Mouse (Mus musculus): ENCODE measurements around the gene Mpzl3.

Mpzl3 gene

GRCm38 (mm10) chr9:45042947-45043346, 12.0 kb upstream of the Mpzl3 start:
- DNase-seq (ENCODE audit: low read depth, low spot score): no peak

DNA sequence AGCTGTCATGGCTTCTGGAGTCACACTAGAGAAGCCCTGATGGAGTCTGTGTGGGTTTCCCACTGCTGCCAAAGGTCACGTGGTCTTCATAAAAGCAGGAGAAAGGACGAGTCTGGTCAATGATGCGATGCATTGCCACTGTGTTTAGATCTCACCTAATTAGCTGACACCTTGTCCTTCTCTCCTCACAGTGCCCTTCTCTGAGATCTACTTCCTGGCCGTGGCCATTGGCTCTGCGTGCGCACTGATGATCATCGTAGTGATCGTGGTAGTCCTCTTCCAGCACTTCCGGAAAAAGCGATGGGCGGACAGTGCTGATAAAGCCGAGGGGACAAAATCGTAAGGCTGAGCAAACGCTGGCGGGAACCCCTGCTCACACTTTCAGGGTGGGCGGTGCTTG, 8.0 kb upstream of the Mpzl3 start:
- DNase-seq (ENCODE audit: low read depth, low spot score): no peak

GRCm38 (mm10) chr9:45048511-45048910, 6.5 kb upstream of the Mpzl3 start:
- DNase-seq (ENCODE audit: low read depth, low spot score): no peak

DNA sequence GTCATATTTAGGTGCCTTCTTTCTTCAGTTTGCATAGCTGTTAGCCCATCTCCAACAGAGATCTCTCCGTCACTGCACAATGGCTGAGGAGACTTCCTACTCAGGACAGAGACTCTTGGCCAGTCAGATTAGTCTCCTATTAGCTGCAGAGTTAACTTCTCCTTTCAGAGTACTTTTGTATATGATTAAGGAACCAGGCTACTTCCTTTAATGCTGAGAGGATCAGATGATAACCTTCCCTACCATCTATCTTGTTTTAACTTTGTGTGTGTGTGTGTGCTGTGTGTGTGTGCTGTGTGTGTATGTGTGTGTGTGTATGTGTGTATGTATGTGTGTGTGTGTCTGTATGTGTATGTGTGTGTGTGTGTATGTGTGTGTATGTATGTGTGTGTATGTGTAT, 5.3 kb upstream of the Mpzl3 start:
- no peak for DNase-seq (ENCODE audit: low read depth, low spot score)

- DNase-seq (ENCODE audit: low read depth, low spot score): no peak
These were observed 4.7 kb upstream of the Mpzl3 start for GRCm38 (mm10) chr9:45050301-45050700.

DNA sequence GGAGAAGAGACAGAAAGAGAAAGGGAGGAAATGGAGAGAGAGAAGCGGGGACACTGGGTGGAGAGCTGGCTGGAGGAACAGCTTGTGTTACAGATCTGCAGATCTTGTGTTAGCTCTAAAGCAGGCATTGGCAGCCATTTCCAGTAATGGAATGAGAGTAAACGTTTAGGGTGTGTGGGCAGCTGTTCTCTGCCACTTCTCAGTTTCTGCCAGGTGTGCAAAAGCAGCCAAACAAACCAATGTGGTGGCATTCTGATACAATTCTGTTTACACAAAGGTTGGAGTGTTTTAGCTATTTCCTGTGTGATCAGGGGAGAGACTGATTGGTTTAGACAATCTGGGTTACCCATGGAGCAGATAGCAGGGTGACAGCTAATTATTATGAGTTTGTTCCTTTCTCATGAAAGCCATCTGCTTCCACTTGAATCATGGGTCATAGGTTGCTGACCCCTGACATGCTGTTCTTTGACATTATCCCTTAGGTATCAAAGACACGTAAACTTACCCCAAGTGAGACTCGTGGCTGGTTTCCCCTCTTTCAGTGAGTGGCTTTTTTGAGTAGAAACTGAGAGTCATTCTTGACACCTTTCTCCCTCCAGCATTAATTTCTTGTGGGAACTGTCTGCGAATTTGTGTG, 3.4 kb downstream of the Mpzl3 start:
- DNase-seq (ENCODE audit: low read depth, low spot score): no peak

GRCm38 (mm10) chr9:45060151-45060550, 5.2 kb downstream of the Mpzl3 start:
- DNase-seq (ENCODE audit: low read depth, low spot score): no peak

DNA sequence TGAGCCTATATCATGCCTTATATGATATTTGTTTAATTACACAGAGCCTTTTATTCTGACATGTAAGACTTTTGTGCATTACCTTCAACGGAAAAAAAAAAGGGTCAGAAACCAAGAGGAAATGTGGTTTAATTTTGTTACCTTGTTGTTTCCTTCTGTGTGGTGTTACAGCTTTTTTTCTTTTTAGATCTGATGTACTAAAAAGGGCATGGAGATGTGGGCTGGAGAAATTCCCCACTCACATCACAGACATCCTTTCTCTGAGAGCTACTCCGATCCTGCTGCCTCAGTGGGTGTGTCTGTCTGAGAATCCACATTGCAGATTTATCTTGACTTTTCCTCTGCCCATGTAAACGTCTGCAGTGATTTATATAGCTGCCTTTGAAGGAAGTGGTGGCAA, 7.7 kb downstream of the Mpzl3 start:
- DNase-seq (ENCODE audit: low read depth, low spot score): no peak

DNA sequence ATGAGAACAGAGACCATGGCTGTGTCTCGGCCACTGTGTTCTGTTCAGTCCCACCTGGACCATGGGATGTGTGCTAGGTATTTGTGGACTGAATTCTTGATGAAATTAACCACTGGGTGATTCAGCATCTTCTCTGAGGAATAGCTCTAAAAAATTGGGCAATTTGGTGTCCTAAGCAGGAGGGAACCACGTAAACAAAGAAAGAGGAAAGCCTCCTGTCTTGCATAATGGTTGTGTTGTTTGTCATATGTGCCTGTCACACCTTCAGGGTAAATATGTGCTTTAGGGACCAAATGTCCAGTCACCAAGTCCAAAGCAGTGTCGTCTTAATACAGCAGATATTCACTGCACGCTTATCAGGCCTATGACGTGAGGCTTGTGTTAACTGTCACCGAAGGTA, 9.4 kb downstream of the Mpzl3 start:
- DNase-seq (ENCODE audit: low read depth, low spot score): no peak

- no peak for DNase-seq (ENCODE audit: low read depth, low spot score)
These were observed 11.7 kb downstream of the Mpzl3 start for GRCm38 (mm10) chr9:45066735-45067134.

GRCm38 (mm10) chr9:45071800-45072199, 16.8 kb downstream of the Mpzl3 start:
- DNase-seq (ENCODE audit: low read depth, low spot score): no peak

DNA sequence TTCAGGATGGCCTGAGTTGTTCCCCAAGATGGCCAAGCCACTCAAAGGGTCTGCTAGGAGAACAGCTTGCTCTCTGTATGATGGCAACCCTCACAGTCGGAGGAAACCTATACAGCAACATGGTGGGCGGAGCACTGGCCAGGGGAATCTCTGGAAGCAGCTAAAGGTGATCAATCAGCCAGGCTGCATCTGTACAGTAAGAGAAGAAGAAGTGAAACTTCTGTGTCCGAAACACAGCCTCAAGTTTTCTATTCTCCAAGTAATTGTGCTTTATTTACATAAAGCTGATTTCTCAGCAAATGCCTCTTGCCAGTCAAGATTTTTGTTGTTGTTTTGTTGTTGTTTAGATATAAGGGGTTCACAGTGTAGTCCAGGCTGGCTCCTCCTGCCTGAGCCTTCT, 22.9 kb downstream of the Mpzl3 start:
- DNase-seq (ENCODE audit: low read depth, low spot score): no peak

GRCm38 (mm10) chr9:45079011-45079410, 24.0 kb downstream of the Mpzl3 start, which contains the start of gene Jaml:
Jaml (plus strand) TSS chr9:45079183.
- no peak for DNase-seq (ENCODE audit: low read depth, low spot score)

DNA sequence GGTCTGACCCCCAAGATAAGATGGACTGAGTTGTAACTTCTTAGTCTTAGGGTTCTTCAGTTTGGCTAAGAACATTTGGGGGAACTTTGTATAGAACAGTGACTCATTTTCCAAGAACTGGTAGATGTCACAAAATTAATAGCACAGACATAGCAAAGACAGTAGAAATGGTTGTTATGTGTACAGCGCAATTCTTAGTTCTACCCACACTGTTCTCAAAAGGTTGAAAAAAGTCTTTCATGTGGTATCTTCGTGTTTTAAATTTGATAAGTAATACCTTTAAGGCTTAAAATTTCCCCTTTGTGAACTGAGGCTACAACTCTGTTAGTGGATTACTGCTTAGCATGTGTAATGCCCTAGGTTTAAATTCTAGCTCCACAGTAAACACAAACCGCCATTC, 28.1 kb downstream of the Mpzl3 start:
- DNase-seq (ENCODE audit: low read depth, low spot score): no peak

DNA sequence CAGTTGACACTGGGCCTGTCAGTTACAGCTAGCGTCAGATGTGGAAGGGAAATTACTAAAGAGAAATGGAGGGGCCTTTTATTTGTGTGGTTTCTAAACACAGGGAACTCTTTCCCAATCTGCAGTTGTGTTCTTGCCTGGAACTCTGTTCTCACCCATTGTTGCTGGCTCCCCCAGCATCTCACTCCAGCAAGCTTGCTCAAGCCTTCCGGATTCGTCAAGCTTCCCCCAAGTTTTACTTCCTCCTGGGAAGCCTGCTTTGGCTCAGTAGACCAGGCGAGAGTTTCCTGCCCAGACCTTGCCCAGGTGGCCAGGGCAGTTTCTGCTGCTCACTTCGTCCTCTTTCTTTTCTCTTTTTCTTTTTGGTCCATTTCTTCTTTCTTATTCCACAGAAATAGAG, 29.6 kb downstream of the Mpzl3 start:
- DNase-seq (ENCODE audit: low read depth, low spot score): no peak

- no peak for DNase-seq (ENCODE audit: low read depth, low spot score)
These were observed 31.0 kb downstream of the Mpzl3 start for GRCm38 (mm10) chr9:45085741-45086690.

DNA sequence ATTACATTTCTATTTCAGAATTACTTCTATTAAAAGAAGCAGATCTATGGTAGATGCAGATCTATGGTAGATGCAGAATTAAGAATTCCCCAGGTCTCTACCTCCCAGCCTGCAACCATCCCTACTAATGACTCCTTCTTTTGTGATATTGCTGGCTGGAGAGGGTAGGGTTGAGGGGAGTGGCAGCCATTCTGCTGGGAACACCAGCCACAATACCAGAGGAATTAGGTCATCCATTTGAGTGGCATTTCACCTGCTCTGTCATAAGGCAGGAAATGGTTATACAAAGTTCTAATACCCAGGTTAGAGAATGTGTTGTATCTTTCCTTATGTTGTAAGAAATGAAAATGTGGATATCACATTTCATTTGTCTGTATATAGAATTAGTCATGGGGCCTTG, 33.1 kb downstream of the Mpzl3 start:
- no peak for DNase-seq (ENCODE audit: low read depth, low spot score)

DNA sequence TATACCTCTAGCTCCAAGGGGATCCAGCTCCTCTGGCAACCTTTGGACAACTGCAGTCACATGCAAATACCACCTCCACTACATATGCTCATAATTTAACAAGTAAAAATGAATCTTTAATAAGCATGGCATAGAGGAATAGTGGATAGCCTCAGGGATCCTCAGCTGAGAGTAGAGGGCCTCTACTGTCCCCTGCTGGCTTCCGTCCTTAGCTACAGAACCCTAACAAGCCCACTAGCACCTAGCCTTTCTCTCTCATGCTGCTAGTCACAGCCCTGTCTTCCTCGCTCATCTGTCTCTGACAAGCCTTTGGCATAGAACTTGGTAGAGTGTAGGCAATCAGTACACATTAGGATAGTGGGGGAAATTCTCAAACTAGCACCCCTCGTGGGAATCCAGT, 35.8 kb downstream of the Mpzl3 start:
- no peak for DNase-seq (ENCODE audit: low read depth, low spot score)

- no peak for DNase-seq (ENCODE audit: low read depth, low spot score)
These were observed 37.7 kb downstream of the Mpzl3 start for GRCm38 (mm10) chr9:45092641-45093040.

DNA sequence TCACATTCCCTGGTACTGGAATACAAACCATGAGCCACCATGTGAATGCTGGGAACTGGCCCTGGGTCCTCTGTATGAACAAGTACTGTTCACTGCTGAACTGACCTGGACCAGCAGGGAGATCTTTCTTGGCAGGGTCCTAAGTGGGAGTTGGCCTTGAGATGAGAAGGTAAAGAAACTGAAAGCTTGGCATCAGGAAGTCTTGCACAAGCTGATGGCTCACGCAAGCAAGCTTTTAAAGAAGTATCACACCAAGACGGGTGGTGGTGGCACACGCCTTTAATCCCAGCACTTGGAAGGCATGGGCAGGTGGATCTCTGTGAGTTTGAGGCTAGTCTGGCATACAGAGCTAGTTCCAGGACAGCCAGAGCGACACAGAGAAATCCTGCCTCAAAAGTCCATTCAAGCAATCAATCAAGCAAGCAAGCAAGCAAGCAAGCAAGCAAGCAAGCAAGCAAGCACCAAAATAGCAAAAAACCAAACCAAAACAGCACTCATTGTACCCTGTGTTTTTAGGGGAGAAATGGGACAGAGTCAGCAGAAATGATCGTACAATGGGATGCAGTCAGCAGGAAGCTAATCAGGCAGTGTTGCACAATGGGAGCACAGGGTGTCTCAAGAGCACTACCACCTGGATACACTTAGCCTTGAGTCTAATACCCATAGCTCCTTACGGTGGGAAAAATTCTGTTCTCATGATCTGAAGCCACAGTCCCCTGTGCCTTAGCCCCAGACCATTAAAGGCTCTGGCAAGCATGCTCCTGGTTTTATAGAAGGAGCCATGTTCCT, 40.4 kb downstream of the Mpzl3 start:
- no peak for DNase-seq (ENCODE audit: low read depth, low spot score)

- no peak for DNase-seq (ENCODE audit: low read depth, low spot score)
These were observed 42.9 kb downstream of the Mpzl3 start for GRCm38 (mm10) chr9:45097877-45098276.

DNA sequence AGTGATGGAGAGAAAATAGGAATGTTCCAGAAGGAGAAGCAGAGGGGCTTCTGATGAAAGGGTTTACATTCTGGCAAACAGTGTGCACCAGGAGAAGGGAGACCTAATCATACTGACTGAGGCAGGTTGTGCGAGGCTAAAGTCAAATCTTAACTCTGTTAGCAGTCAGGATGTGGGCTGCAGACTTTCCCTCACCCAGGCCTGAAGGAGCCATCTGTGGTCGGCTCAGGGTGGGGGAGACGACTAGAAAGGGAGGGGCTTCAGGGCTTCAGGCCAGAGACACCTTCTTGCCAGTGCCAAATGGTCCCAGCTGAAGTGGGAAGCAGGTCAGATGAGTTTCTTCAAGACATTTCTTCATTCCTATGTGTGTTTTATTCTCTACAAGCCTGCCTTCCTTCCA, 43.4 kb downstream of the Mpzl3 start:
- DNase-seq (ENCODE audit: low read depth, low spot score): no peak
